Mouse (Mus musculus): Measurements from ENCODE around the gene Mmp9. TPM values are rescaled to one million over a fixed set of nuclear protein-coding genes. Genes with fewer than 3 reads are reported as not detected.

Gene Mmp9
- polyA plus RNA-seq, 1 experiment = 29.1 TPM

- TF ChIP-seq CTCF (IDR thresholded peaks at IDR 0.05; ENCODE audit: borderline replicate concordance, control insufficient read depth, extremely low read depth, insufficient read depth, low read length, poor library complexity) = no peak
- TF ChIP-seq POLR2A (IDR thresholded peaks at IDR 0.05; ENCODE audit: control insufficient read depth, extremely low read depth, insufficient read depth, low read length, poor library complexity) = no peak
- peaks cover 16% of the 10 kb centered on the region for H3K4me1 ChIP-seq (replicated peaks; ENCODE audit: control insufficient read depth, insufficient read depth, low read length)
- no peak for DNase-seq
- 97% methylated on average over 6 of the region's 6 CpGs for WGBS
- H3K4me3 ChIP-seq (ENCODE audit: control insufficient read depth, insufficient read depth, low read length) = no peak overlapping the region
- no peaks in the 10 kb centered on the region for H3K27me3 ChIP-seq (ENCODE audit: control insufficient read depth, insufficient read depth, low read length)
- H3K36me3 ChIP-seq (ENCODE audit: control insufficient read depth, insufficient read depth, low read length) = peaks cover 78% of the 10 kb centered on the region
- H3K27ac ChIP-seq (ENCODE audit: control insufficient read depth, insufficient read depth, low read length) = no peak overlapping the region
Measured at GRCm38 (mm10) chr2:164895885-164896284, 44.7 kb upstream of the Mmp9 start.

GRCm38 (mm10) chr2:164898008-164898407 lies 42.6 kb upstream of the Mmp9 start:
- Histone ChIP-seq H3K27me3 (ENCODE audit: control insufficient read depth, insufficient read depth, low read length) (no peaks in the 10 kb centered on the region), H3K27ac (ENCODE audit: control insufficient read depth, insufficient read depth, low read length) (no peak overlapping the region), H3K4me1 (replicated peaks; ENCODE audit: control insufficient read depth, insufficient read depth, low read length) (peaks cover 28% of the 10 kb centered on the region), H3K36me3 (ENCODE audit: control insufficient read depth, insufficient read depth, low read length) (peaks cover 76% of the 10 kb centered on the region), H3K4me3 (ENCODE audit: control insufficient read depth, insufficient read depth, low read length) (no peak overlapping the region)
- peak; percentile 43 for DNase-seq
- no peak for TF ChIP-seq CTCF (IDR thresholded peaks at IDR 0.05; ENCODE audit: borderline replicate concordance, control insufficient read depth, extremely low read depth, insufficient read depth, low read length, poor library complexity)
- TF ChIP-seq POLR2A (IDR thresholded peaks at IDR 0.05; ENCODE audit: control insufficient read depth, extremely low read depth, insufficient read depth, low read length, poor library complexity) = no peak
- 97% methylated on average over 7 of the region's 7 CpGs for WGBS

- 75% methylated on average over 15 of the region's 15 CpGs for WGBS
- no peak for TF ChIP-seq CTCF (IDR thresholded peaks at IDR 0.05; ENCODE audit: borderline replicate concordance, control insufficient read depth, extremely low read depth, insufficient read depth, low read length, poor library complexity)
- no peak for TF ChIP-seq POLR2A (IDR thresholded peaks at IDR 0.05; ENCODE audit: control insufficient read depth, extremely low read depth, insufficient read depth, low read length, poor library complexity)
- Histone ChIP-seq H3K36me3 (ENCODE audit: control insufficient read depth, insufficient read depth, low read length) (peaks cover 69% of the 10 kb centered on the region), H3K4me3 (ENCODE audit: control insufficient read depth, insufficient read depth, low read length) (no peak overlapping the region), H3K27ac (ENCODE audit: control insufficient read depth, insufficient read depth, low read length) (no peak overlapping the region), H3K4me1 (replicated peaks; ENCODE audit: control insufficient read depth, insufficient read depth, low read length) (peaks cover 28% of the 10 kb centered on the region), H3K27me3 (ENCODE audit: control insufficient read depth, insufficient read depth, low read length) (no peaks in the 10 kb centered on the region)
- no peak for DNase-seq
Measured at GRCm38 (mm10) chr2:164899034-164899433, 41.5 kb upstream of the Mmp9 start.

GRCm38 (mm10) chr2:164899723-164900459 lies 40.7 kb upstream of the Mmp9 start:
- peaks cover 78% of the 10 kb centered on the region for H3K36me3 ChIP-seq (ENCODE audit: control insufficient read depth, insufficient read depth, low read length)
- TF ChIP-seq CTCF (IDR thresholded peaks at IDR 0.05; ENCODE audit: borderline replicate concordance, control insufficient read depth, extremely low read depth, insufficient read depth, low read length, poor library complexity) = no peak
- no peak for TF ChIP-seq POLR2A (IDR thresholded peaks at IDR 0.05; ENCODE audit: control insufficient read depth, extremely low read depth, insufficient read depth, low read length, poor library complexity)
- WGBS = 10% methylated on average over 16 of the region's 16 CpGs

GRCm38 (mm10) chr2:164901380-164901779 lies 39.2 kb upstream of the Mmp9 start:
- Histone ChIP-seq H3K27ac (ENCODE audit: control insufficient read depth, insufficient read depth, low read length) (no peak overlapping the region), H3K36me3 (ENCODE audit: control insufficient read depth, insufficient read depth, low read length) (peaks cover 79% of the 10 kb centered on the region), H3K27me3 (ENCODE audit: control insufficient read depth, insufficient read depth, low read length) (no peaks in the 10 kb centered on the region), H3K4me1 (replicated peaks; ENCODE audit: control insufficient read depth, insufficient read depth, low read length) (peaks cover 28% of the 10 kb centered on the region), H3K4me3 (ENCODE audit: control insufficient read depth, insufficient read depth, low read length) (no peak overlapping the region)
- no peak for TF ChIP-seq CTCF (IDR thresholded peaks at IDR 0.05; ENCODE audit: borderline replicate concordance, control insufficient read depth, extremely low read depth, insufficient read depth, low read length, poor library complexity)
- no peak for TF ChIP-seq POLR2A (IDR thresholded peaks at IDR 0.05; ENCODE audit: control insufficient read depth, extremely low read depth, insufficient read depth, low read length, poor library complexity)
- 70% methylated on average over 13 of the region's 13 CpGs for WGBS
- no peak for DNase-seq

More at GRCm38 (mm10) chr2:164899723-164900459, 40.7 kb upstream of the Mmp9 start:
- Histone ChIP-seq H3K4me3 (ENCODE audit: control insufficient read depth, insufficient read depth, low read length) (no peak overlapping the region), H3K4me1 (replicated peaks; ENCODE audit: control insufficient read depth, insufficient read depth, low read length) (peaks cover 28% of the 10 kb centered on the region), H3K27me3 (ENCODE audit: control insufficient read depth, insufficient read depth, low read length) (no peaks in the 10 kb centered on the region), H3K27ac (ENCODE audit: control insufficient read depth, insufficient read depth, low read length) (peak overlapping the region; percentile 52; the same call in 1 of the 2 replicates)
- DNase-seq = peak; percentile 30

- Histone ChIP-seq H3K27me3 (ENCODE audit: control insufficient read depth, insufficient read depth, low read length) (no peaks in the 10 kb centered on the region), H3K4me3 (ENCODE audit: control insufficient read depth, insufficient read depth, low read length) (no peak overlapping the region), H3K27ac (ENCODE audit: control insufficient read depth, insufficient read depth, low read length) (no peak overlapping the region), H3K36me3 (ENCODE audit: control insufficient read depth, insufficient read depth, low read length) (peaks cover 82% of the 10 kb centered on the region), H3K4me1 (replicated peaks; ENCODE audit: control insufficient read depth, insufficient read depth, low read length) (peaks cover 30% of the 10 kb centered on the region)
- no peak for DNase-seq
- no peak for TF ChIP-seq CTCF (IDR thresholded peaks at IDR 0.05; ENCODE audit: borderline replicate concordance, control insufficient read depth, extremely low read depth, insufficient read depth, low read length, poor library complexity)
- TF ChIP-seq POLR2A (IDR thresholded peaks at IDR 0.05; ENCODE audit: control insufficient read depth, extremely low read depth, insufficient read depth, low read length, poor library complexity) = no peak
- WGBS = 90% methylated on average over 1 of the region's 1 CpGs
Measured at GRCm38 (mm10) chr2:164903496-164903895, 37.1 kb upstream of the Mmp9 start.
